Mouse (Mus musculus) G1E (cell line): ENCODE measurements around the gene Anapc16. TPM values are rescaled to one million over a fixed set of nuclear protein-coding genes. Genes with fewer than 3 reads are reported as not detected.

Source experiments
- ATAC-seq: 2 replicates; pipeline ENCODE4 v1.8.0; 2016; ENCODE audit warnings: mild to moderate bottlenecking; ENCODE audit not compliant: insufficient number of reproducible peaks, poor library complexity, low FRiP score, severe bottlenecking; ENCODE audit errors: extremely low read depth
- DNase-seq: peaks from one replicate; pipeline ENCODE4 v3.0.0; 2012; ENCODE audit warnings: low spot score
- H3K27me3 ChIP-seq: 2 replicates; pipeline ENCODE4 v1.6.1; 2012; ENCODE audit warnings: mild to moderate bottlenecking, low read length, inconsistent platforms; ENCODE audit not compliant: insufficient read depth
- H3K36me3 ChIP-seq: replicated peaks from 2 replicates; pipeline ENCODE3; 2012; ENCODE audit warnings: mild to moderate bottlenecking, inconsistent platforms
- H3K4me1 ChIP-seq: 2 replicates; pipeline ENCODE4 v1.6.1; 2012; ENCODE audit warnings: low read depth, low read length, inconsistent platforms, mixed read lengths; ENCODE audit not compliant: insufficient read depth
- H3K4me3 ChIP-seq: 2 replicates; pipeline ENCODE4 v1.5.1; 2012; ENCODE audit warnings: low read depth, mild to moderate bottlenecking, inconsistent platforms, low read length, moderate library complexity, mixed read lengths
- H3K9me3 ChIP-seq: replicated peaks from 2 replicates; pipeline ENCODE4 v1.6.1; 2012; ENCODE audit warnings: inconsistent platforms
- CTCF ChIP-seq: IDR thresholded peaks from 2 replicates; pipeline ENCODE4 v1.5.1; 2012; ENCODE audit warnings: low read depth, low read length, inconsistent platforms, mixed read lengths
- GATA1 ChIP-seq: IDR thresholded peaks from 2 replicates; pipeline ENCODE4 v1.6.1; 2012; ENCODE audit warnings: borderline replicate concordance, low read length, inconsistent platforms, mixed read lengths
- GATA2 ChIP-seq: IDR thresholded peaks from 2 replicates; pipeline ENCODE4 v1.6.1; 2012; ENCODE audit warnings: low read depth, low read length, inconsistent platforms, borderline replicate concordance
- POLR2AphosphoS5 ChIP-seq: IDR thresholded peaks from 2 replicates; pipeline ENCODE4 v1.6.1; 2012; ENCODE audit warnings: low read depth, low read length, inconsistent platforms; ENCODE audit not compliant: insufficient replicate concordance
- TAL1 ChIP-seq: conservative IDR thresholded peaks from 2 replicates; pipeline ENCODE4 v1.6.1; 2012; ENCODE audit warnings: low read depth, low read length, inconsistent platforms, mixed read lengths
- polyA plus RNA-seq: library from polyadenylated mRNA; stranded (reverse); fragments of >175 nt; gene quantifications from 2 replicates; pipeline ENCODE4 v1.2.3, GENCODE M21; 2012
- total RNA-seq, 2 experiments: library from RNA; stranded (forward) in 1 of 2; stranded (reverse) in 1 of 2; fragments of 200-1000 nt in 1 of 2; fragments of >200 nt in 1 of 2; fragmentation: Nextera tagmentation in 1 of 2; gene quantifications; 2 replicates each; pipeline ENCODE4 v1.2.3; 2014 to 2017

The Anapc16 gene
- total and polyA plus RNA-seq, 3 experiments, result 26.3 to 43.2 (median 36.7) TPM

- TF ChIP-seq GATA1, result no peak
- no peak for TF ChIP-seq POLR2AphosphoS5
- no peak for TF ChIP-seq GATA2
- no peak for TF ChIP-seq TAL1
- TF ChIP-seq CTCF, result no peak
- DNase-seq, result no peak
- Histone ChIP-seq H3K9me3 (no peaks in the 10 kb centered on the region), H3K36me3 (peaks cover 44% of the 10 kb centered on the region), H3K27me3 (no peaks in the 10 kb centered on the region), H3K4me1 (no peaks in the 10 kb centered on the region), H3K4me3 (no peak overlapping the region)
- ATAC-seq, result no peak
These were observed 25.2 kb upstream of the Anapc16 start for GRCm38 (mm10) chr10:60028181-60028580.

- Histone ChIP-seq H3K27me3 (no peaks in the 10 kb centered on the region), H3K36me3 (peaks cover 47% of the 10 kb centered on the region), H3K9me3 (no peaks in the 10 kb centered on the region), H3K4me1 (no peaks in the 10 kb centered on the region), H3K4me3 (no peak overlapping the region)
- DNase-seq, result no peak
- ATAC-seq, result no peak
- no peak for TF ChIP-seq POLR2AphosphoS5
- TF ChIP-seq TAL1, result no peak
- TF ChIP-seq GATA1, result no peak
- TF ChIP-seq CTCF, result no peak
- TF ChIP-seq GATA2, result no peak
These were observed 24.7 kb upstream of the Anapc16 start for GRCm38 (mm10) chr10:60027619-60028084.

GRCm38 (mm10) chr10:60026759-60027395 lies 23.9 kb upstream of the Anapc16 start:
- DNase-seq, result no peak
- Histone ChIP-seq H3K27me3 (no peaks in the 10 kb centered on the region), H3K4me1 (no peaks in the 10 kb centered on the region), H3K4me3 (no peak overlapping the region), H3K9me3 (no peaks in the 10 kb centered on the region), H3K36me3 (peaks cover 50% of the 10 kb centered on the region)
- TF ChIP-seq GATA2 (no peak), GATA1 (no peak), CTCF (no peak), POLR2AphosphoS5 (no peak), TAL1 (no peak)
- ATAC-seq, result no peak

- Histone ChIP-seq H3K9me3 (no peaks in the 10 kb centered on the region), H3K4me3 (no peak overlapping the region), H3K4me1 (no peaks in the 10 kb centered on the region), H3K36me3 (peaks cover 48% of the 10 kb centered on the region), H3K27me3 (no peaks in the 10 kb centered on the region)
- ATAC-seq (no peak), DNase-seq (no peak)
- TF ChIP-seq GATA1 (no peak), POLR2AphosphoS5 (no peak), CTCF (no peak), GATA2 (no peak), TAL1 (no peak)
These were observed 20.8 kb upstream of the Anapc16 start for GRCm38 (mm10) chr10:60023751-60024150.

GRCm38 (mm10) chr10:60019299-60019698 lies 16.4 kb upstream of the Anapc16 start:
- ATAC-seq (no peak), DNase-seq (no peak)
- H3K36me3 ChIP-seq, result peaks cover 63% of the 10 kb centered on the region
- TF ChIP-seq CTCF (no peak), GATA2 (no peak)
- no peak overlapping the region for H3K4me3 ChIP-seq
- no peaks in the 10 kb centered on the region for H3K9me3 ChIP-seq
- no peaks in the 10 kb centered on the region for H3K4me1 ChIP-seq
- H3K27me3 ChIP-seq, result no peaks in the 10 kb centered on the region

- ATAC-seq (no peak), DNase-seq (no peak)
- H3K4me3 ChIP-seq, result no peak overlapping the region
- no peaks in the 10 kb centered on the region for H3K9me3 ChIP-seq
- no peaks in the 10 kb centered on the region for H3K4me1 ChIP-seq
- H3K27me3 ChIP-seq, result no peaks in the 10 kb centered on the region
- TF ChIP-seq POLR2AphosphoS5, result no peak
- TF ChIP-seq GATA2, result no peak
- TF ChIP-seq CTCF, result no peak
- no peak for TF ChIP-seq TAL1
- TF ChIP-seq GATA1, result no peak
- H3K36me3 ChIP-seq, result peaks cover 67% of the 10 kb centered on the region
These were observed 13.3 kb upstream of the Anapc16 start for GRCm38 (mm10) chr10:60016223-60016622.

- no peak for DNase-seq
- Histone ChIP-seq H3K27me3 (no peaks in the 10 kb centered on the region), H3K9me3 (no peaks in the 10 kb centered on the region), H3K36me3 (peaks cover 50% of the 10 kb centered on the region), H3K4me3 (no peak overlapping the region), H3K4me1 (no peaks in the 10 kb centered on the region)
- no peak for ATAC-seq
- TF ChIP-seq TAL1 (no peak), POLR2AphosphoS5 (no peak), GATA2 (no peak), GATA1 (no peak), CTCF (no peak)
These were observed 6.2 kb upstream of the Anapc16 start for GRCm38 (mm10) chr10:60009115-60009514.
